ENCODE assay signal across 20 mouse cellular contexts in the genomic region with DNA sequence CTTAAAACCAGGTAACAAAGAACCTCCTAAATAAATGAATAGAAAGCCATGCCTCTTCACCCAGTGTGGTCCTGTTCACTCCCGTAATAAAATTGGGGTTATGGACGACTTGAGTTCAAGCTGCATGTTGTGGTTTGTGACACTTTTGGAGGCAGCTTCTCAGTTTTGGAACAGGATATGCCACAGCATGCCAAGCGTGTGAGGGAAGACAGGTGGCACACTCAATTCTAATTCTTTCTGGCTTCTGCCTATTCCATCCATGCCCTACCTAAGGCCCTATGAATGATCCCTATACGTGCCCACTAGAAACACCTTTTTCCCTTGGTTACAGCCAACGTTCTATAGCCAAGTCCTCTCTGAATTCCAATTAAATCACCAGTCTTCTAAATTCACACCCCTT.
DNase-seq lines count a peak whose midpoint lies in the region; ATAC-seq and TF ChIP-seq lines count a peak whose summit lies in the region.
"Had no signal": no experiment of that assay in that cellular context is flagged by ENCODE, and none has a peak within 500 bp of the region (broad histone marks: within the 10 kb centered on the region; RNA-seq: fewer than 3 reads in every experiment).

No protein-coding gene starts in this region.

- TF ChIP-seq CTCF in forebrain, postnatal 0 days (IDR thresholded peaks at IDR 0.05; ENCODE audit: low read depth): no peak

- peak; percentile 47 for DNase-seq in forebrain, postnatal 0 days
- peak; percentile 61 for DNase-seq in cerebellum, adult 11-12 months
- DNase-seq in cerebellum, adult 9-10 months: peak; percentile 72
- peak; percentile 66 to 72 for DNase-seq in cerebellum, postnatal 25 days
- DNase-seq in liver, embryonic 11.5 days (ENCODE audit: low spot score): no peak
- DNase-seq in frontal cortex, postnatal 14 days (ENCODE audit: low spot score in 2 of 2): no peak
- DNase-seq in lung, postnatal 36 days: no peak
- DNase-seq: adrenal gland, postnatal 10 days; gastrocnemius, adult 2 months; gastrocnemius, postnatal 25 days; heart, postnatal 36 days; kidney, adult 11 months; kidney, adult 9 months had no signal

- H3K9ac ChIP-seq in forebrain, postnatal 0 days: no peak overlapping the region
- H3K9ac ChIP-seq in forebrain, embryonic 15.5 days (replicated peaks): no peak overlapping the region
- no peak overlapping the region for H3K9ac ChIP-seq in liver, embryonic 11.5 days (ENCODE audit: low read depth, low read length)
- H3K9ac ChIP-seq: forebrain, embryonic 13.5 days; heart, embryonic 13.5 days; hindbrain, embryonic 12.5 days had no signal

- H3K9me3 ChIP-seq in forebrain, postnatal 0 days (ENCODE audit: low read length): no peaks in the 10 kb centered on the region
- H3K9me3 ChIP-seq in forebrain, embryonic 15.5 days: no peaks in the 10 kb centered on the region
- H3K9me3 ChIP-seq in liver, embryonic 11.5 days (ENCODE audit: control insufficient read depth, low read length): no peaks in the 10 kb centered on the region
- H3K9me3 ChIP-seq: embryonic facial prominence, embryonic 10.5 days; forebrain, embryonic 13.5 days; heart, embryonic 13.5 days; hindbrain, embryonic 12.5 days had no signal

- H3K36me3 ChIP-seq in forebrain, postnatal 0 days (ENCODE audit: insufficient read depth): no peaks in the 10 kb centered on the region
- H3K36me3 ChIP-seq in forebrain, embryonic 15.5 days: no peaks in the 10 kb centered on the region
- no peaks in the 10 kb centered on the region for H3K36me3 ChIP-seq in liver, embryonic 11.5 days (ENCODE audit: control insufficient read depth, insufficient read depth, low read length)
- H3K36me3 ChIP-seq: embryonic facial prominence, embryonic 10.5 days; heart, embryonic 13.5 days; hindbrain, embryonic 12.5 days had no signal

- ATAC-seq in forebrain, postnatal 0 days: no peak
- ATAC-seq in forebrain, embryonic 15.5 days (replicated peaks): no peak
- ATAC-seq in liver, embryonic 11.5 days (replicated peaks; ENCODE audit: low FRiP score): no peak
- ATAC-seq: forebrain, embryonic 13.5 days; hindbrain, embryonic 16.5 days; inflammation-experienced regulatory T-cells, adult 6 months had no signal

- H3K27me3 ChIP-seq in forebrain, postnatal 0 days (ENCODE audit: insufficient read depth, low read length): no peaks in the 10 kb centered on the region
- H3K27me3 ChIP-seq in forebrain, embryonic 15.5 days: no peaks in the 10 kb centered on the region
- H3K27me3 ChIP-seq in liver, embryonic 11.5 days (replicated peaks; ENCODE audit: control insufficient read depth, insufficient read depth, low read length): no peaks in the 10 kb centered on the region
- H3K27me3 ChIP-seq: forebrain, embryonic 13.5 days; heart, embryonic 13.5 days; hindbrain, embryonic 12.5 days had no signal

- no peak overlapping the region for H3K27ac ChIP-seq in forebrain, postnatal 0 days (ENCODE audit: low read depth, low read length)
- no peak overlapping the region for H3K27ac ChIP-seq in forebrain, embryonic 15.5 days (replicated peaks)
- H3K27ac ChIP-seq in liver, embryonic 11.5 days (ENCODE audit: low read depth, low read length): no peak overlapping the region
- H3K27ac ChIP-seq: embryonic facial prominence, embryonic 10.5 days; forebrain, embryonic 13.5 days; gastrocnemius, adult 2 months; heart, embryonic 13.5 days; hindbrain, embryonic 12.5 days had no signal

- no peaks in the 10 kb centered on the region for H3K4me1 ChIP-seq in forebrain, postnatal 0 days (ENCODE audit: insufficient read depth)
- peaks cover 16% of the 10 kb centered on the region; the same call in 1 of the 2 replicates for H3K4me1 ChIP-seq in forebrain, embryonic 15.5 days
- no peaks in the 10 kb centered on the region for H3K4me1 ChIP-seq in liver, embryonic 11.5 days (replicated peaks; ENCODE audit: control insufficient read depth, insufficient read depth, low read length)
- H3K4me1 ChIP-seq: embryonic facial prominence, embryonic 10.5 days; forebrain, embryonic 13.5 days; heart, embryonic 13.5 days; hindbrain, embryonic 12.5 days had no signal

- no peak overlapping the region for H3K4me3 ChIP-seq in forebrain, postnatal 0 days (ENCODE audit: low read depth, low read length)
- no peak overlapping the region for H3K4me3 ChIP-seq in forebrain, embryonic 15.5 days
- no peak overlapping the region for H3K4me3 ChIP-seq in liver, embryonic 11.5 days (ENCODE audit: low read depth, low read length)
- H3K4me3 ChIP-seq: embryonic facial prominence, embryonic 10.5 days; forebrain, embryonic 13.5 days; gastrocnemius, adult 2 months; heart, embryonic 13.5 days; hindbrain, embryonic 12.5 days had no signal

- H3K4me2 ChIP-seq in forebrain, postnatal 0 days (ENCODE audit: low read depth): no peak overlapping the region
- H3K4me2 ChIP-seq in forebrain, embryonic 15.5 days (replicated peaks): no peak overlapping the region
- no peak overlapping the region for H3K4me2 ChIP-seq in liver, embryonic 11.5 days
- H3K4me2 ChIP-seq: forebrain, embryonic 13.5 days; heart, embryonic 13.5 days; hindbrain, embryonic 12.5 days had no signal

- WGBS in forebrain, postnatal 0 days: 59% methylated on average over 5 of the region's 5 CpGs
- WGBS in forebrain, embryonic 15.5 days: 67% methylated on average over 5 of the region's 5 CpGs
- 77% methylated on average over 5 of the region's 5 CpGs for WGBS in liver, embryonic 11.5 days

Comparison
In these comparisons a context has a peak if more than half of its experiments do, and no peak if none do; other contexts are left out.
1. DNase-seq: peak in forebrain, postnatal 0 days (single experiment), cerebellum, adult 11-12 months (single experiment), cerebellum, adult 9-10 months (single experiment) and cerebellum, postnatal 25 days (2 of 2); none in liver, embryonic 11.5 days (single experiment), frontal cortex, postnatal 14 days (0 of 2) and lung, postnatal 36 days (single experiment).